Mouse (Mus musculus) embryonic fibroblast, embryonic 13.5 days (primary cell): ENCODE measurements at regions not wholly inside any gene's neighbourhood (a gene's known extent, or its start where the extent isn't known, plus 50 kb on each side); places are given as distances from the start of the nearest gene placed in this dataset.

Source experiments
- H3K27ac ChIP-seq: 2 replicates; pipeline ENCODE4 v1.5.1; 2012; ENCODE audit warnings: low read length, control low read depth, inconsistent platforms; ENCODE audit not compliant: insufficient read depth
- H3K4me1 ChIP-seq: 2 replicates; pipeline ENCODE4 v1.6.1; 2011; ENCODE audit warnings: low read length; ENCODE audit not compliant: control insufficient read depth, insufficient read depth
- H3K4me3 ChIP-seq: 2 replicates; pipeline ENCODE4 v1.5.1; 2011; ENCODE audit warnings: mild to moderate bottlenecking, control low read depth, low read length; ENCODE audit not compliant: insufficient read depth
- CTCF ChIP-seq: IDR thresholded peaks from 2 replicates; pipeline ENCODE4 v1.5.1; 2011; ENCODE audit warnings: mild to moderate bottlenecking, control low read depth, low read length, moderate library complexity, borderline replicate concordance; ENCODE audit not compliant: insufficient read depth
- POLR2A ChIP-seq: IDR thresholded peaks from 2 replicates; pipeline ENCODE4 v1.6.1; 2011; ENCODE audit warnings: low read depth, mild to moderate bottlenecking, control low read depth, low read length, moderate library complexity

- H3K4me1 ChIP-seq, result no peaks in the 10 kb centered on the region
- no peak for TF ChIP-seq CTCF
- TF ChIP-seq POLR2A, result no peak
- H3K4me3 ChIP-seq, result no peak overlapping the region
- no peak overlapping the region for H3K27ac ChIP-seq
Measured at GRCm38 (mm10) chr3:139842988-139843605, 637.6 kb downstream of the Stpg2 start.

- no peak overlapping the region for H3K4me3 ChIP-seq
- H3K4me1 ChIP-seq, result no peaks in the 10 kb centered on the region
- TF ChIP-seq CTCF (no peak), POLR2A (no peak)
- no peak overlapping the region for H3K27ac ChIP-seq
Measured at GRCm38 (mm10) chr3:139844443-139844842, 638.9 kb downstream of the Stpg2 start.

DNA sequence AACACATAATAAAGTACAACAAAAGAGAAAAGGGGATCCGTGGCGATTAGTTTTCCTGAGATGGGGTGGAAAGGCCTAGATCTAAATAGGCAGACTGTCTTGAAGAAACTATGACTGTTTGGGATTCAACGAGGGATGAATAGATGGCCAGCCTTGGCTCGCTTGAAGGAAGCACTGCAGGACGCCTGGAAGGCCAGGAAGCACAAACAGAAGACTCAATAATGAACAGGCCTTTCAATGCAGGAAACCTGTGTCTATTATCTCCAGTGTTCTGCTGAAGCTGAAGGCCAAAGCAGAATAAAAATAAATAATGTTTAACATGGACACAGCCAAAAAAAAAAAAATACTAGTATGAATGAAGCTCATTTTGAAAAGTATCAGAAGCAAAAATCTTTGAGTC lies 642.3 kb downstream of the Stpg2 start:
- TF ChIP-seq POLR2A, result no peak
- TF ChIP-seq CTCF, result no peak

DNA sequence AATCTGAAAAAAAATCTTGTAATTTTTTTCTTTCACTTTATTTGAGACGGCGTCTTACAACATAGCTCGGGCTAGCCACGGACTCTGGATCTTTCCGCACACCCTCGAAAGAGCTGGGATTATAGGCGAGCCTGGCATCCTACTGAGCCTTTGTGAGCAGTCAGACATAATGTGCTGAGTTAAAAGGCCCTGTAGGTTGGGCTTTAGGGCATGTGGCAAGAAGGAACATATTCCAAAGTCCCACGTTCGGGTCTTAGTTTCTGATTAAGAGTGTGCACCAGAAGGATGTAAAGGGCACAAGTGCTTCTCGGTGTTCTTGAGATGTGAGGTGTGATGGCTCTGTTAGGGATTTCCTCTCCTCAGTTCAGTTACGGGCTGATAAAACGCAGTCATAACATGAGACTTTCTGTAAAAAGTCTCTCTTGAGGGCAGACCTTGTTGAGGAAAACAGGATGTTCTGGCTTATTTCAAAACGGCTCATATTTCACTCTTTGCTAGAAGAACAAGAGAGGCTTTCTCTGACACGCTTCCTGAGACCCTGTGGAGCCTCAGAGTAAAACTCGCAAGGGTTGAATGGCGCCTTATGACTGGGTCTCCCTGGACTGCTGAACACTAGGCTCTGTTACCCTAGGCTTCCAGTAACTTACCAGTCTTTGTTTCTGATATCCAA lies 654.6 kb downstream of the Stpg2 start:
- Histone ChIP-seq H3K4me1 (no peaks in the 10 kb centered on the region), H3K4me3 (no peak overlapping the region), H3K27ac (no peak overlapping the region)
- TF ChIP-seq POLR2A (no peak), CTCF (no peak)

More for the DNA sequence above, 642.3 kb downstream of the Stpg2 start:
- Histone ChIP-seq H3K4me1 (no peaks in the 10 kb centered on the region), H3K27ac (no peak overlapping the region), H3K4me3 (no peak overlapping the region)

DNA sequence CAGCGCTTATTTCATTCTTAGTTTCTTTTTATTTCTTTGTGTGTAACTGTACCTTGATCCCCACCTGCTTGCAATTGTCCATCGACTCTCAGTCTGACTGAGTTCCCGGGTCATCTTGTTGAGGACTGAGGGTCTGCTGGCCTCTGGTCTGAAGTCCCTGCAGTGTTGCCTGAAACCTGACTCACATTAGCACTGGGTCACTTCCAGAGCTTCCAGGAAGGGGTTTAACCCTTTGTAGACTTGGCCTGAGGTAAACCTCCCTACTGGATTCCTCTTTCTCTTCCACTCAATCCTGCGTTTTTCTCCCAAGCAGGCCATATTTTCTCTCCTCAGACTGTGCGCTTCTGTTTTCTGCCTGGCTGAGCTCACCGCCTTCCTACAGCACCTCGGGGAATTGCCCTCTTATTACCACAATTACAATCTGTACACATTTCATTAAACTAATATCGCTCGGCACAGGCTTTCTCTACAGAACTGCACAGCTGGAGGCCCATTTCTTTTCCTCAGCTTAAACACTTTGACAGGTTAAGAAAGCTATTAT lies 655.4 kb downstream of the Stpg2 start:
- no peaks in the 10 kb centered on the region for H3K4me1 ChIP-seq
- no peak overlapping the region for H3K27ac ChIP-seq
- H3K4me3 ChIP-seq, result no peak overlapping the region
- TF ChIP-seq CTCF (no peak), POLR2A (no peak)

- Histone ChIP-seq H3K4me3 (no peak overlapping the region), H3K4me1 (no peaks in the 10 kb centered on the region), H3K27ac (no peak overlapping the region)
- TF ChIP-seq POLR2A, result no peak
- TF ChIP-seq CTCF, result no peak
Measured at GRCm38 (mm10) chr3:139866329-139866728, 660.8 kb downstream of the Stpg2 start.

DNA sequence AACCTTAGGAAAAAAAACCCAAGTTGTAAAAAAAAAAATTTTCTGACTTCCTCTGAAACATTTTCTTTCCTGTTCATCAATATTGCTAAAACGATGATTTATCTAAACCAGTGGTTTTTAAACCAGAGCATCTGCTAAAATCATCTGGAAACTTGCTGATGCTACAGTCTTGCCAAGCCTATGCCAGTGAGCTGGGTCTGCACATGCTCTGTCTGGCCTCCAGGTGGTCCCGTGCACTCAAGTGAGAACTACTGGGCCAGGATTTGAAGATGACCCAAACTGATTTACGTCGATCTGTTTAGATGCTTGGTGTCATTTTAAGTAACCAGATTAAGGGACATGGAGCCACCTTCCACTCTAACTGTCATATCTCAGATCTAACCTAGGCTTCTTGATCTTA lies 661.5 kb downstream of the Stpg2 start:
- H3K4me1 ChIP-seq, result no peaks in the 10 kb centered on the region
- H3K4me3 ChIP-seq, result no peak overlapping the region
- TF ChIP-seq CTCF (peak; percentile 19; the same call in 1 of the 2 replicates), POLR2A (no peak)
- no peak overlapping the region for H3K27ac ChIP-seq

- Histone ChIP-seq H3K27ac (no peak overlapping the region), H3K4me3 (no peak overlapping the region), H3K4me1 (no peaks in the 10 kb centered on the region)
- TF ChIP-seq POLR2A, result no peak
- TF ChIP-seq CTCF, result no peak
Measured at GRCm38 (mm10) chr3:139867499-139867898, 662.0 kb downstream of the Stpg2 start.

GRCm38 (mm10) chr3:139869779-139870178 lies 664.3 kb downstream of the Stpg2 start:
- Histone ChIP-seq H3K27ac (no peak overlapping the region), H3K4me3 (no peak overlapping the region), H3K4me1 (no peaks in the 10 kb centered on the region)
- no peak for TF ChIP-seq POLR2A
- TF ChIP-seq CTCF, result no peak
